Mouse (Mus musculus) small intestine, adult 2 months (tissue): ENCODE data around the gene Spata31d1d. TPM values are rescaled to one million over a fixed set of nuclear protein-coding genes. Genes with fewer than 3 reads are reported as not detected.
"Not testable (repeated sequence)": the region's sequence is repeated elsewhere in the genome, so short reads cannot be mapped to it uniquely, and the experiment has no call there.

Experiments
- H3K27ac ChIP-seq: fragments of 200-500 bp; 2 replicates; pipeline ENCODE4 v1.5.1; 2012; ENCODE audit warnings: low read depth, low read length, control low read depth, inconsistent platforms; ENCODE audit not compliant: insufficient read depth
- H3K27me3 ChIP-seq: fragments of 200-500 bp; 2 replicates; pipeline ENCODE4 v1.6.1; 2012; ENCODE audit warnings: mild to moderate bottlenecking, moderate library complexity, low read length, inconsistent platforms; ENCODE audit not compliant: control insufficient read depth, insufficient read depth
- H3K36me3 ChIP-seq: fragments of 200-500 bp; 2 replicates; pipeline ENCODE4 v1.6.1; 2012; ENCODE audit warnings: mild to moderate bottlenecking, low read length, control low read depth, inconsistent platforms; ENCODE audit not compliant: control insufficient read depth, insufficient read depth
- H3K4me1 ChIP-seq: fragments of 200-500 bp; 2 replicates; pipeline ENCODE4 v1.6.1; 2012; ENCODE audit warnings: low read length, inconsistent platforms, mixed read lengths; ENCODE audit not compliant: control insufficient read depth, insufficient read depth, insufficient read length
- H3K4me3 ChIP-seq: fragments of 200-500 bp; 2 replicates; pipeline ENCODE4 v1.5.1; 2012; ENCODE audit warnings: low read depth, mild to moderate bottlenecking, control low read depth, inconsistent platforms, low read length, moderate library complexity
- CTCF ChIP-seq: fragments of 200-500 bp; IDR thresholded peaks from 2 replicates; pipeline ENCODE4 v1.5.1; 2012; ENCODE audit warnings: low read depth, mild to moderate bottlenecking, control low read depth, inconsistent platforms, low read length, moderate library complexity, mixed read lengths; ENCODE audit not compliant: insufficient replicate concordance, insufficient read length; ENCODE audit errors: extremely low read depth
- POLR2A ChIP-seq: fragments of 200-500 bp; IDR thresholded peaks from 2 replicates; pipeline ENCODE4 v1.6.1; 2012; ENCODE audit warnings: low read depth, mild to moderate bottlenecking, control low read depth, inconsistent platforms, low read length, moderate library complexity
- WGBS: fragments of 180-500 bp; shearing (Covaris S2); methylation state at CpG from one replicate; pipeline ENCODE4 v1.1.7; 2018; 5-methylcytosine and 5-hydroxymethylcytosine counted together
- polyA plus RNA-seq: library from polyadenylated mRNA; depleted of rRNA; stranded (reverse); fragments of >200 nt; gene quantifications from 2 replicates; pipeline ENCODE4 v1.2.3, GENCODE M21; 2012

Spata31d1d gene
- polyA plus RNA-seq, 1 experiment: not detected

DNA sequence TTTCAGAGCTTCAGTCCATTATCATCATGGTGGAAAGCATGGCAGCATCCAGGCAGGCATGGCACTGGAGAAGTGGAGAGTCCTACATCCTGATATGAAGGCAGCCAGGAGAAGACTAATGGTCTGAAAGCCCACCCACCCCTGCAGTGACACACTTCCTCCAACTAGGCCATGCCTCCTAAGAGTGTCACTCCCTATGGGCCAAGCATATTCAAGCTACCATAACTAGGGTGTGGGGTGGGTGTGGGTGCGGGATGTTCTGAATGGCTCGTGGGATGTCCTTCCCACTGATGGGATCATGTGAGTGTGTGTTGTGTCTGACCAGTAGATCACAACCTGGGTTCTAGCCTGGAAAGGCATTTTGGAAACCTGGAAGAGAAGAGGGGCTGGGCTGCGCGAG, 2.4 kb upstream of the Spata31d1d start:
- WGBS: 49% methylated on average over 4 of the region's 4 CpGs
- Histone ChIP-seq H3K27me3 (no peaks in the 10 kb centered on the region), H3K36me3 (no peaks in the 10 kb centered on the region), H3K27ac (no peak overlapping the region), H3K4me1 (peaks cover 5% of the 10 kb centered on the region; the same call in 1 of the 2 replicates), H3K4me3 (no peak overlapping the region)
- TF ChIP-seq CTCF (no peak), POLR2A (no peak)

DNA sequence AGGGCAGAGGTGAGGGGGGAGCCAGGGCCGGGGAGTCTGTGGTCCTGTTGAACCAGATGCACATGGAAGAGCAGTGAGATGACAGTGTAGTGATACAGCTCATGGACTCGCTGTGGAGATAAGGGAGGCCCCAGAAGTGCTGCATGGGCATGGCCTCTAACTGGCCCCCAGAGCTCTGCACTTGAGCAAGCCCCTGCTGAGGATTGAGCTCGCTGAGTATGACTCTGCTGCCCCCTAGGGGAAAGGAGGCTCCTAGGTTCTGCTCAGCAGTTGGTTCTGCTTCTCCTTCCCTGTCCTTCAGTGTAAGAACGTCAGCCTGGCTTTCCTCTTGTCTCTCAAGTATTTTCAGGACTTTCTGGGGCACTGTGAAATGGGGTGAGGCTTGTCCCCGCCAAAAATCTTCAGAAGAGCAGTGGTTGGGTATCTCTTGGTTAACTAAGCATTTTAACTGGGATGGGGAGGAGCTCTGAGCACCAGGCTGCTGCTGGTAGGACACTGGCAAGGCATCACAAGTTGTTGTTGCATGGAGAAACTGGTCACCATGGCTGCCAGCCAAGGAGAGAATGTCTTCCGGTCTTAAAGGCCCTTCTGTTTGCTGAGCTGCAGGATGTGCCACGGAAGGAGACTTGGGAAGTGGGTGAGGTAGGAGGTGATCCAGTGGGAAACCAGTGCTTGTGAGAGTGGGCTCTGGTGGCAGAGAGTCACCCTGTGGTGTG, 3.0 kb downstream of the Spata31d1d start:
- Histone ChIP-seq H3K27ac (no peak overlapping the region), H3K4me1 (no peaks in the 10 kb centered on the region), H3K27me3 (no peaks in the 10 kb centered on the region), H3K36me3 (no peaks in the 10 kb centered on the region), H3K4me3 (no peak overlapping the region)
- TF ChIP-seq CTCF (peak; percentile 95), POLR2A (no peak)
- WGBS: 14% methylated on average over 7 of the region's 7 CpGs

DNA sequence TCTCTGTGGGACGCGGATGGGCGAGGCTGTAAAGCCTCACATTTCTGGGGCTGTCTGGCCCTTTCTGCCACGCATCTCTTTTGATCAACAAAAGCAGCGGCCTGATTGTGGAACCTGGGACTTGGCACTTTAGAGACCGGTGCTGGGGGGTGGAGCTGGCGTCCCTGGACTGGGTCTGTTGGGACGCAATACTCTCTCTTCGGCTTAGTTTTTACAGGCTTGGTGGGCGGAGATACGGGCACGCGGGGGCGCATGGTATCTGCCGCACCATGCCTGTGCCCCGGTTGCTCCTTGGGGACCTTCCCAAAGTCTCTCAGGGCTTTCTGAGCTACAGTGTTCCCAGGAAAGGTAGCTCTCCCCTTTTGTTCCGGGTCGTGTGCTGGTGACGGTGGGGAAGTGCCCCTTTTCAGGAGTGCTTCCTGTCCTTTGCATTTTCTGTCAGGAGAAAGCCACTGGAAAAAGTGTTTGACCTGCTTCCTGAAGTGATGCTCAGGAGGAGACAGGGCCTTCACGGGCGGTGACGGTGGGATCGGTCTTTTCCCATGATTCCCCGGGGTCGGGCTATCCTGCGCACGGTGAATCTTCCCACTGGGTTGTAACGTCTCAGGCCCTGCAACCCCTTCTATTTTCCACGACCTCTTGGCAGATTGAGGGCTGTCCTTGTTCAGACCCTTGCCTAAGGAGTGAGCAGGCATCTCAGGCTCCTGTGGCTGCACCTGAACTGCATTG, 5.2 kb downstream of the Spata31d1d start:
- Histone ChIP-seq H3K36me3 (no peaks in the 10 kb centered on the region), H3K27me3 (no peaks in the 10 kb centered on the region), H3K4me1 (no peaks in the 10 kb centered on the region), H3K27ac (no peak overlapping the region), H3K4me3 (no peak overlapping the region)
- 33% methylated on average over 29 of the region's 29 CpGs for WGBS
- TF ChIP-seq CTCF (no peak), POLR2A (no peak)

DNA sequence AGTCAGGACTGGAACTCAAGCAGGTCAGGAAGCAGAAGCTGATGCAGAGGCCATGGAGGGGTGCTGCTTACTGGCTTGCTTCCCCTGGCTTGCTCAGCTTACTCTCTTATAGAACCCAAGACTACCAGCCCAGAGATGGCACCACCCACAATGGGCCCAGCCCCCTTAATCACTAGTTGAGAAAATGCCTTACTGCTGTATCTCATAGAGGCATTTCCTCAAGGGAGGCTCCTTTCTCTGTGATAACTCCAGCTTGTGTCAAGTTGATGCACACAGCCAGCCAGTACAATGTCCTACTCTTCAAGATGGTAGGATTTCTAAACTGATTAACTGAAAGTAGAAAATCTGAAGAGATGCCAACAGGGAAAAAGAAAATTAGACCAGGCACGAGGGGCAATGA, 9.5 kb downstream of the Spata31d1d start:
- 87% methylated on average over 1 of the region's 1 CpGs for WGBS
- H3K36me3 ChIP-seq, H3K4me1 ChIP-seq, H3K4me3 ChIP-seq, H3K27ac ChIP-seq, H3K27me3 ChIP-seq: not testable (repeated sequence)

DNA sequence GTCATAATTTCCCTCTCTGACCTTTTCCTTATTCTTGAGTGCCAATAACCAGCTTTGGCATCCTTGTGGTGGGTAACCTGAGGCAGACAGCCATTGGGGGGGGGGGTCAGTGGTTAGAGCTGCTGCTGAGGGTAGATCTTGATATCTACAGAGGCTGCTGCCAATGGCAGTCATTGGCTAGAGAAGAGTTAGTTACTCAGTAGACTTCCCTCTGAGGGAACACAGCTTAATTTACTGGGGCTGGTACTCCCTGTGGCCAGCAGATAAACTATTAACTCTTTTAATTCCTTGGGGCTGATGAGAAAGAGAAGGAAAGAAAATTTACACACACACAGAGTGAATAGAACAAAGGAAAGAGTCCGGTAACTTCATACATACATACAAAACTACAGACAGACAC, 12.1 kb downstream of the Spata31d1d start:
- no peak overlapping the region for H3K27ac ChIP-seq
- no peaks in the 10 kb centered on the region for H3K27me3 ChIP-seq
- TF ChIP-seq CTCF (no peak), POLR2A (no peak)
- H3K4me1 ChIP-seq: no peaks in the 10 kb centered on the region
- WGBS: 95% methylated on average over 1 of the region's 1 CpGs
- H3K4me3 ChIP-seq: no peak overlapping the region
- no peaks in the 10 kb centered on the region for H3K36me3 ChIP-seq

DNA sequence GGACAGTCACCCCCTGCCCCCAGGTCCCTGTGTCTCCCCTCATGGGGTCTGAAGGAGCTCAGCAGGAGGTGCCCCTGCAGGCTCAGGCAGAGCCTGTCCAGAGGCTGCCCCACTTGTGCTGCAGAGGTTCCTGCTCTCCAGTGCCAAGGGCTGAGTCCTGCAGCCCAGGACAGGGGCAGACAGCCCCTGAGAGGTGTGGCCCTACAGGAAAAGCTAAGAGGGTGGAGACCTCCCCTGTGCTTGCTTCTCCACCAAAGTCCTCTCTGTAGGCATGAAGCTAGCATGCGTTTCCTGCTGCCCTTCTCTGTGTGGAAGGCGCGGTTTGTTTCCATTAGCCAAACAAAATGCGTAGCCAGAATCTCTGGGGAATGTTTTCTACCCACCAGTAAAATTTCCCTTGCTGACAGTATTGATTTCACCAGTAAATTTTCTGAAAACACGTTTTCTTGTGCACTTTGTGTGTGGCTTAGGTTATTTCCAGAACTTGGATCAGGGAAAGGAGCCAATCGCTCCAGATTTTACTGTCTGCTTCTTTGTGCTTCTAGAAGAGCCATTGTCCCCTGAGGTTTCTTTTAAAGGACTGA, 12.6 kb downstream of the Spata31d1d start:
- not testable (repeated sequence) for H3K4me3 ChIP-seq, H3K27ac ChIP-seq, H3K36me3 ChIP-seq, H3K27me3 ChIP-seq, H3K4me1 ChIP-seq
- WGBS: 25% methylated on average over 6 of the region's 6 CpGs

DNA sequence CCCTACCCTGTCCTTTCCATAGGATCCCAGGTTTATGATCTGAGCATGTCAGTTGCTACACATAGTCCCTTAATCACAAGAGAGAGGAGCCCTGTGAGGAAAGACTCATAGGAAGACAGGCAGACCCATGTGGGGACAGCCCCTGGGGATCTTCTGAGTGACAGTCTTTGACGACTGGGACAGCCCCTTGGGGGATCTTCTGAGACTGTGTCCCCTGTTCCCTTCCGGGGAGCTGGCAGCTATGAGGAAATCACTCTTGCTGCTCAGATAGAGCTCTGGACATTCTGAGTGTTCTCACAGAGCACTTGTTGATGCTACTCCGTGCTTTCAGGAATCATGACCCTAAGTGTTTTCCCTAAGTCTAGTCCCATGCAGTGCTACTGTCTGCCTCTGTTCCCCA, 17.8 kb downstream of the Spata31d1d start:
- H3K27me3 ChIP-seq: no peaks in the 10 kb centered on the region
- H3K27ac ChIP-seq: no peak overlapping the region
- TF ChIP-seq CTCF: no peak
- H3K36me3 ChIP-seq: no peaks in the 10 kb centered on the region
- WGBS: 54% methylated on average over 3 of the region's 3 CpGs
- no peak overlapping the region for H3K4me3 ChIP-seq
- H3K4me1 ChIP-seq: no peaks in the 10 kb centered on the region

DNA sequence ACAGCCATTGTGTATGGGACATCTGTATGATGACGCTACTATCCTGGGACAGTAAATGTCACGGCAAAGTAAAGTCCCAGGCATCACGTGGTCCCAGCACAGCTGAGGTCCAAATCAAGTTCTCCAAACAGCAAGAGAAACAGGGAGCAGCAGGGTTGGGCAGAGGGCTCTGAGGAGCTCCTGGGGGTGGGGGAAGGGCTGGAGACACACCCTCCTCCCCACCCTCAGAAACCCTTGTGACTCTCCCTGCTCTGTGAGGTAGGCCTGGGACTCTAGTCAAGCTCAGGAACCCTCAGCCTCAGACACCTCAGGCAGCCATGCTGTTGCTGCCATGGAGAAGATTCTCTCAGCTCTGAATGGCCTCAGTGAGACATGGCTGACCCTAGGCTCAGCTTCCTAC, 19.6 kb downstream of the Spata31d1d start, which contains the start of gene Spata31d1b:
TSS of gene Spata31d1b (plus strand) at position 301 of the 400 bp plus-strand sequence.
- not testable (repeated sequence) for H3K4me3 ChIP-seq, H3K4me1 ChIP-seq, H3K36me3 ChIP-seq, H3K27me3 ChIP-seq, H3K27ac ChIP-seq
- WGBS: 55% methylated on average over 3 of the region's 3 CpGs
